Comparison of ENCODE assay signal across 20 mouse cellular contexts in genomic region chr3:98153460-98153859, GRCm38 (mm10). TPM values are rescaled to one million over a fixed set of nuclear protein-coding genes. Genes with fewer than 3 reads are reported as not detected.
"Had no signal": no experiment of that assay in that cellular context is flagged by ENCODE, and none has a peak within 500 bp of the region (broad histone marks: within the 10 kb centered on the region; RNA-seq: fewer than 3 reads in every experiment).

No protein-coding gene starts in this region.

- H3K9me3 ChIP-seq: liver, embryonic 15.5 days; midbrain, embryonic 10.5 days; midbrain, embryonic 12.5 days; neural tube, embryonic 13.5 days; stomach, embryonic 15.5 days had no signal

- H3K27ac ChIP-seq: liver, embryonic 15.5 days; midbrain, embryonic 10.5 days; midbrain, embryonic 12.5 days; neural tube, embryonic 13.5 days; stomach, embryonic 15.5 days; stomach, postnatal 0 days had no signal

- H3K9ac ChIP-seq: liver, embryonic 15.5 days; lung, embryonic 14.5 days; midbrain, embryonic 12.5 days; neural tube, embryonic 13.5 days; stomach, embryonic 15.5 days had no signal

- H3K27me3 ChIP-seq: liver, embryonic 15.5 days; midbrain, embryonic 12.5 days; neural tube, embryonic 13.5 days; stomach, embryonic 15.5 days had no signal

- H3K4me3 ChIP-seq: liver, embryonic 15.5 days; midbrain, embryonic 10.5 days; midbrain, embryonic 12.5 days; neural tube, embryonic 13.5 days; stomach, embryonic 15.5 days had no signal

- DNase-seq: lung, adult 18-20 months; lung, embryonic 14.5 days; lung, postnatal 10 days; lung, postnatal 4 days; midbrain, embryonic 14.5 days; right cerebral cortex, postnatal 14 days; thymus, adult 2 months; thymus, postnatal 25 days; thymus, postnatal 4 days had no signal

- H3K4me1 ChIP-seq: liver, embryonic 15.5 days; midbrain, embryonic 12.5 days; neural tube, embryonic 13.5 days; stomach, embryonic 15.5 days had no signal

- ATAC-seq: midbrain, embryonic 16.5 days had no signal

- H3K4me2 ChIP-seq: liver, embryonic 15.5 days; lung, embryonic 14.5 days; midbrain, embryonic 12.5 days; neural tube, embryonic 13.5 days; stomach, embryonic 15.5 days had no signal

RNA-seq across cellular contexts. Expression of gene Adam30, which starts 7.0 kb away (rescaled TPM):
- polyA plus RNA-seq: liver, embryonic 15.5 days; lung, embryonic 14.5 days; lung, embryonic 16.5 days; midbrain, embryonic 10.5 days; midbrain, embryonic 12.5 days; midbrain, embryonic 14.5 days; midbrain, embryonic 16.5 days; neural tube, embryonic 11.5 days; neural tube, embryonic 13.5 days; spleen, adult 2 months; stomach, embryonic 15.5 days; stomach, postnatal 0 days; thymus, adult 2 months; urinary bladder, adult 2 months had no signal
